ENCODE assay signal across 13 mouse cellular contexts in genomic region chr8:119994114-119994513, GRCm38 (mm10). TPM values are rescaled to one million over a fixed set of nuclear protein-coding genes. Genes with fewer than 3 reads are reported as not detected.
DNase-seq lines count a peak whose midpoint lies in the region; ATAC-seq and TF ChIP-seq lines count a peak whose summit lies in the region.
"Had no signal": no experiment of that assay in that cellular context is flagged by ENCODE, and none has a peak within 500 bp of the region (broad histone marks: within the 10 kb centered on the region; RNA-seq: fewer than 3 reads in every experiment).

No protein-coding gene starts in this region.

- no peak for TF ChIP-seq EP300 in liver, postnatal 0 days (IDR thresholded peaks at IDR 0.05; ENCODE audit: low read depth)

- no peak for TF ChIP-seq CTCF in liver, postnatal 0 days (IDR thresholded peaks at IDR 0.05; ENCODE audit: low read depth)

- peak overlapping the region; percentile 29; the same call in 1 of the 2 replicates for H3K4me2 ChIP-seq in liver, postnatal 0 days (ENCODE audit: low read depth, low read length)
- no peak overlapping the region for H3K4me2 ChIP-seq in liver, embryonic 12.5 days
- peak overlapping the region; percentile 36 for H3K4me2 ChIP-seq in embryonic facial prominence, embryonic 13.5 days
- peak overlapping the region; percentile 74 for H3K4me2 ChIP-seq in limb, embryonic 13.5 days (replicated peaks)
- H3K4me2 ChIP-seq in stomach, embryonic 14.5 days (replicated peaks; ENCODE audit: low read depth, low read length), result peak overlapping the region; percentile 39
- no peak overlapping the region for H3K4me2 ChIP-seq in forebrain, embryonic 12.5 days

- H3K9me3 ChIP-seq in liver, postnatal 0 days (ENCODE audit: low read length), result no peaks in the 10 kb centered on the region
- no peaks in the 10 kb centered on the region for H3K9me3 ChIP-seq in liver, embryonic 12.5 days (replicated peaks)
- H3K9me3 ChIP-seq in embryonic facial prominence, embryonic 13.5 days, result no peaks in the 10 kb centered on the region
- no peaks in the 10 kb centered on the region for H3K9me3 ChIP-seq in limb, embryonic 13.5 days
- no peaks in the 10 kb centered on the region for H3K9me3 ChIP-seq in stomach, embryonic 14.5 days (ENCODE audit: control insufficient read depth, low read depth, low read length)
- H3K9me3 ChIP-seq in forebrain, embryonic 12.5 days, result no peaks in the 10 kb centered on the region

- H3K4me3 ChIP-seq in liver, postnatal 0 days (ENCODE audit: low read depth, low read length), result no peak overlapping the region
- H3K4me3 ChIP-seq in liver, embryonic 12.5 days, result no peak overlapping the region
- no peak overlapping the region for H3K4me3 ChIP-seq in embryonic facial prominence, embryonic 13.5 days
- H3K4me3 ChIP-seq in limb, embryonic 13.5 days, result no peak overlapping the region
- peak overlapping the region; percentile 29 for H3K4me3 ChIP-seq in stomach, embryonic 14.5 days (ENCODE audit: low read depth, low read length)
- H3K4me3 ChIP-seq in forebrain, embryonic 12.5 days (replicated peaks), result no peak overlapping the region

- DNase-seq in liver, postnatal 0 days, result no peak
- no peak for DNase-seq in natural killer cell, adult 2 months (ENCODE audit: low spot score in 2 of 2)
- no peak for DNase-seq in spleen, adult 18-20 months
- DNase-seq: cerebellum, adult 18-20 months; forebrain, postnatal 0 days; kidney, postnatal 14 days; right cerebral cortex, postnatal 14 days had no signal

- no peak overlapping the region for H3K27ac ChIP-seq in liver, postnatal 0 days (ENCODE audit: low read depth)
- no peak overlapping the region for H3K27ac ChIP-seq in liver, embryonic 12.5 days
- 0 out of 2 replicates have a peak overlapping the region, but pooled peaks have one; percentile 22 for H3K27ac ChIP-seq in embryonic facial prominence, embryonic 13.5 days
- no peak overlapping the region for H3K27ac ChIP-seq in limb, embryonic 13.5 days
- H3K27ac ChIP-seq in stomach, embryonic 14.5 days (ENCODE audit: low read length), result peak overlapping the region; percentile 10; the same call in 1 of the 2 replicates
- no peak overlapping the region for H3K27ac ChIP-seq in forebrain, embryonic 12.5 days

- no peak overlapping the region for H3K9ac ChIP-seq in liver, postnatal 0 days (replicated peaks)
- H3K9ac ChIP-seq in liver, embryonic 12.5 days, result no peak overlapping the region
- peak overlapping the region; percentile 44; the same call in 1 of the 2 replicates for H3K9ac ChIP-seq in embryonic facial prominence, embryonic 13.5 days
- 0 out of 2 replicates have a peak overlapping the region, but pooled peaks have one; percentile 8 for H3K9ac ChIP-seq in limb, embryonic 13.5 days
- no peak overlapping the region for H3K9ac ChIP-seq in stomach, embryonic 14.5 days (replicated peaks; ENCODE audit: low read depth, low read length)
- H3K9ac ChIP-seq in forebrain, embryonic 12.5 days, result no peak overlapping the region
- H3K9ac ChIP-seq: forebrain, postnatal 0 days had no signal

- no peaks in the 10 kb centered on the region for H3K4me1 ChIP-seq in liver, postnatal 0 days (ENCODE audit: insufficient read depth)
- no peaks in the 10 kb centered on the region for H3K4me1 ChIP-seq in liver, embryonic 12.5 days
- peaks cover 34% of the 10 kb centered on the region for H3K4me1 ChIP-seq in embryonic facial prominence, embryonic 13.5 days
- peaks cover 38% of the 10 kb centered on the region for H3K4me1 ChIP-seq in limb, embryonic 13.5 days
- H3K4me1 ChIP-seq in stomach, embryonic 14.5 days (ENCODE audit: control insufficient read depth, insufficient read depth, low read length), result peaks cover 14% of the 10 kb centered on the region
- peaks cover 10% of the 10 kb centered on the region for H3K4me1 ChIP-seq in forebrain, embryonic 12.5 days

- ATAC-seq in liver, postnatal 0 days, result no peak
- ATAC-seq in liver, embryonic 12.5 days, result no peak
- ATAC-seq in embryonic facial prominence, embryonic 13.5 days (ENCODE audit: insufficient number of reproducible peaks, insufficient read depth, low FRiP score, low TSS enrichment, low read depth), result 0 out of 2 replicates have a peak, but pooled peaks have one; percentile 12
- peak; percentile 41; the same call in 1 of the 2 replicates for ATAC-seq in limb, embryonic 13.5 days (ENCODE audit: low FRiP score, low read depth)
- ATAC-seq in stomach, embryonic 14.5 days (ENCODE audit: insufficient number of reproducible peaks, insufficient read depth, low FRiP score, low read depth), result no peak
- ATAC-seq in forebrain, embryonic 12.5 days (ENCODE audit: low FRiP score), result no peak
- ATAC-seq: forebrain, postnatal 0 days; midbrain, embryonic 16.5 days had no signal

- H3K27me3 ChIP-seq in liver, postnatal 0 days (ENCODE audit: insufficient read depth, low read length), result peaks cover 26% of the 10 kb centered on the region
- peaks cover 65% of the 10 kb centered on the region for H3K27me3 ChIP-seq in liver, embryonic 12.5 days (replicated peaks)
- peaks cover 41% of the 10 kb centered on the region for H3K27me3 ChIP-seq in embryonic facial prominence, embryonic 13.5 days
- H3K27me3 ChIP-seq in limb, embryonic 13.5 days, result peaks cover 29% of the 10 kb centered on the region
- 0 out of 2 replicates have a peak, but pooled peaks cover 5% of the 10 kb centered on the region for H3K27me3 ChIP-seq in stomach, embryonic 14.5 days (ENCODE audit: control insufficient read depth, insufficient read depth, low read length)
- peaks cover 43% of the 10 kb centered on the region for H3K27me3 ChIP-seq in forebrain, embryonic 12.5 days

- WGBS in liver, postnatal 0 days (ENCODE audit: insufficient replicate concordance), result 69% methylated on average over 7 of the region's 7 CpGs
- 70% methylated on average over 7 of the region's 7 CpGs for WGBS in liver, embryonic 12.5 days (ENCODE audit: insufficient replicate concordance)
- WGBS in embryonic facial prominence, embryonic 13.5 days, result 47% methylated on average over 7 of the region's 7 CpGs
- 42% methylated on average over 7 of the region's 7 CpGs for WGBS in limb, embryonic 13.5 days
- 39% methylated on average over 7 of the region's 7 CpGs for WGBS in stomach, embryonic 14.5 days
- 86% methylated on average over 7 of the region's 7 CpGs for WGBS in forebrain, embryonic 12.5 days

- no peaks in the 10 kb centered on the region for H3K36me3 ChIP-seq in liver, postnatal 0 days (replicated peaks; ENCODE audit: insufficient read depth, low read length)
- no peaks in the 10 kb centered on the region for H3K36me3 ChIP-seq in liver, embryonic 12.5 days
- no peaks in the 10 kb centered on the region for H3K36me3 ChIP-seq in embryonic facial prominence, embryonic 13.5 days
- no peaks in the 10 kb centered on the region for H3K36me3 ChIP-seq in limb, embryonic 13.5 days
- no peaks in the 10 kb centered on the region for H3K36me3 ChIP-seq in stomach, embryonic 14.5 days (ENCODE audit: control insufficient read depth, insufficient read depth, low read length)
- H3K36me3 ChIP-seq in forebrain, embryonic 12.5 days (replicated peaks), result no peaks in the 10 kb centered on the region

RNA-seq across cellular contexts. Expression of gene Crispld2, which starts 1.9 kb away (rescaled TPM):
- polyA plus RNA-seq in liver, postnatal 0 days (2015; fragmentation: Nextera tagmentation; extraction: Ambion mirVana), result 2.1 and 2.5 TPM in 2 replicates
- polyA plus RNA-seq in liver, embryonic 12.5 days (2016; fragmentation: Nextera tagmentation; extraction: Ambion mirVana), result 1.7 and 2.1 TPM in 2 replicates
- 6.9 and 7.8 TPM in 2 replicates for polyA plus RNA-seq in embryonic facial prominence, embryonic 13.5 days (2015; fragmentation: Nextera tagmentation; extraction: Ambion mirVana)
- 7.1 and 8.9 TPM in 2 replicates for polyA plus RNA-seq in limb, embryonic 13.5 days (2015; fragmentation: Nextera tagmentation; extraction: Ambion mirVana)
- polyA plus RNA-seq in stomach, embryonic 14.5 days (2014; fragmentation: Nextera tagmentation; extraction: Ambion mirVana), result 28.0 and 29.1 TPM in 2 replicates
- 2.3 TPM in 2 replicates for polyA plus RNA-seq in forebrain, embryonic 12.5 days (2016; fragmentation: Nextera tagmentation; extraction: Ambion mirVana)

Comparison
In these comparisons a context has a peak if more than half of its experiments do, and no peak if none do; other contexts are left out.
1. H3K4me2 ChIP-seq: peak in liver, postnatal 0 days (single experiment), embryonic facial prominence, embryonic 13.5 days (single experiment), limb, embryonic 13.5 days (single experiment) and stomach, embryonic 14.5 days (single experiment); none in liver, embryonic 12.5 days (single experiment) and forebrain, embryonic 12.5 days (single experiment).
2. ATAC-seq: peak in embryonic facial prominence, embryonic 13.5 days (single experiment) and limb, embryonic 13.5 days (single experiment); none in liver, postnatal 0 days (single experiment), liver, embryonic 12.5 days (single experiment), stomach, embryonic 14.5 days (single experiment) and forebrain, embryonic 12.5 days (single experiment).
3. H3K27ac ChIP-seq: peak in embryonic facial prominence, embryonic 13.5 days (single experiment) and stomach, embryonic 14.5 days (single experiment); none in liver, postnatal 0 days (single experiment), liver, embryonic 12.5 days (single experiment), limb, embryonic 13.5 days (single experiment) and forebrain, embryonic 12.5 days (single experiment).
4. H3K9ac ChIP-seq: peak in embryonic facial prominence, embryonic 13.5 days (single experiment) and limb, embryonic 13.5 days (single experiment); none in liver, postnatal 0 days (single experiment), liver, embryonic 12.5 days (single experiment), stomach, embryonic 14.5 days (single experiment) and forebrain, embryonic 12.5 days (single experiment).